Mouse (Mus musculus) hindlimb bud, embryonic 11.5 days (tissue): Measurements from ENCODE around the gene Maco1.
"Not testable (repeated sequence)": the region's sequence is repeated elsewhere in the genome, so short reads cannot be mapped to it uniquely, and the experiment has no call there.

Experiments
- DNase-seq: peaks from one replicate; pipeline ENCODE4 v3.0.0-alpha.2; 2012; ENCODE audit warnings: low read depth, low spot score; ENCODE audit errors: extremely low spot score

Gene Maco1

GRCm38 (mm10) chr4:134817706-134818105 lies 35.4 kb downstream of the Maco1 start:
- no peak for DNase-seq

GRCm38 (mm10) chr4:134814229-134814571 lies 38.9 kb downstream of the Maco1 start:
- no peak for DNase-seq

- DNase-seq, result no peak
Measured at GRCm38 (mm10) chr4:134813406-134814228, 39.5 kb downstream of the Maco1 start.

- no peak for DNase-seq
Measured at GRCm38 (mm10) chr4:134804765-134805164, 48.4 kb downstream of the Maco1 start.

GRCm38 (mm10) chr4:134802765-134803164 lies 50.4 kb downstream of the Maco1 start:
- no peak for DNase-seq

- no peak for DNase-seq
Measured at GRCm38 (mm10) chr4:134802155-134802554, 51.0 kb downstream of the Maco1 start.

GRCm38 (mm10) chr4:134800693-134801092 lies 52.5 kb downstream of the Maco1 start:
- DNase-seq, result no peak

GRCm38 (mm10) chr4:134800098-134800497 lies 53.0 kb downstream of the Maco1 start:
- no peak for DNase-seq

- peak; percentile 46 for DNase-seq
Measured at GRCm38 (mm10) chr4:134799272-134799671, 53.9 kb downstream of the Maco1 start.

- DNase-seq, result no peak
Measured at GRCm38 (mm10) chr4:134798861-134799260, 54.3 kb downstream of the Maco1 start.

- no peak for DNase-seq
Measured at GRCm38 (mm10) chr4:134797621-134798020, 55.5 kb downstream of the Maco1 start.

- DNase-seq, result no peak
Measured at GRCm38 (mm10) chr4:134796581-134797361, 56.4 kb downstream of the Maco1 start.

GRCm38 (mm10) chr4:134795819-134796485 lies 57.2 kb downstream of the Maco1 start:
- DNase-seq, result no peak

- not testable (repeated sequence) for DNase-seq
Measured at GRCm38 (mm10) chr4:134794959-134795358, 58.2 kb downstream of the Maco1 start.

GRCm38 (mm10) chr4:134793213-134793956 lies 59.8 kb downstream of the Maco1 start:
- peak; percentile 49 for DNase-seq

GRCm38 (mm10) chr4:134791731-134792130 lies 61.4 kb downstream of the Maco1 start:
- no peak for DNase-seq

GRCm38 (mm10) chr4:134786946-134787345 lies 66.2 kb downstream of the Maco1 start:
- no peak for DNase-seq

GRCm38 (mm10) chr4:134784701-134785100 lies 68.4 kb downstream of the Maco1 start:
- peak; percentile 58 for DNase-seq

GRCm38 (mm10) chr4:134779136-134779934 lies 73.8 kb downstream of the Maco1 start:
- no peak for DNase-seq

GRCm38 (mm10) chr4:134776246-134776645 lies 76.9 kb downstream of the Maco1 start:
- no peak for DNase-seq
